Mouse (Mus musculus) left cerebral cortex, postnatal 14 days (tissue): ENCODE measurements at regions not wholly inside any gene's neighbourhood (a gene's known extent, or its start where the extent isn't known, plus 50 kb on each side); places are given as distances from the start of the nearest gene placed in this dataset.
"Not testable (repeated sequence)": the region's sequence is repeated elsewhere in the genome, so short reads cannot be mapped to it uniquely, and the experiment has no call there.

Experiments
- DNase-seq, 2 experiments: peaks; one replicate each; pipeline ENCODE4 v3.0.0; 2021 to 2022; ENCODE audit warnings: low spot score in 2 of 2, mixed read lengths in 1 of 2
- intact Hi-C: fragments of 180-260 bp; cut with DNase I; formaldehyde crosslinking; loops from one replicate; pipeline ENCODE4 v1.15.1; 2025

GRCm38 (mm10) chr15:5951661-5952060 is 347.9 kb upstream of the Dab2 start:
- intact Hi-C loops, DNase-seq: not testable (repeated sequence)

- intact Hi-C loops = no loop called here
- no peak for DNase-seq
Observed at GRCm38 (mm10) chr15:5953106-5953505, 346.5 kb upstream of the Dab2 start.

- intact Hi-C loops = no loop called here
- no peak for DNase-seq
Observed at GRCm38 (mm10) chr15:5991351-5992065, 308.1 kb upstream of the Dab2 start.

GRCm38 (mm10) chr15:5992146-5992545 is 307.4 kb upstream of the Dab2 start:
- DNase-seq, intact Hi-C loops: not testable (repeated sequence)

- intact Hi-C loops = no loop called here
- DNase-seq = peak; percentile 3 to 15
Observed at GRCm38 (mm10) chr15:6000816-6001215, 298.8 kb upstream of the Dab2 start.

GRCm38 (mm10) chr15:6001394-6001793 is 298.2 kb upstream of the Dab2 start:
- intact Hi-C loops = no loop called here
- DNase-seq = peak in 1 of 2 experiments; percentile 28

GRCm38 (mm10) chr15:6014982-6015381 is 284.6 kb upstream of the Dab2 start:
- intact Hi-C loops = no loop called here
- no peak for DNase-seq

GRCm38 (mm10) chr15:6016637-6017049 is 282.9 kb upstream of the Dab2 start:
- intact Hi-C loops = no loop called here
- DNase-seq = no peak

GRCm38 (mm10) chr15:6025543-6025942 is 274.0 kb upstream of the Dab2 start:
- intact Hi-C loops = no loop called here
- no peak for DNase-seq

GRCm38 (mm10) chr15:6029214-6029613 is 270.4 kb upstream of the Dab2 start:
- intact Hi-C loops = no loop called here
- no peak for DNase-seq

- intact Hi-C loops = no loop called here
- no peak for DNase-seq
Observed at GRCm38 (mm10) chr15:6030396-6030795, 269.2 kb upstream of the Dab2 start.

- no peak for DNase-seq
- intact Hi-C loops = no loop called here
Observed at GRCm38 (mm10) chr15:6034156-6034555, 265.4 kb upstream of the Dab2 start.

GRCm38 (mm10) chr15:6044511-6045256 is 254.9 kb upstream of the Dab2 start:
- DNase-seq = no peak
- intact Hi-C loops = no loop called here

GRCm38 (mm10) chr15:6055703-6056102 is 243.9 kb upstream of the Dab2 start:
- no peak for DNase-seq
- intact Hi-C loops = no loop called here

- intact Hi-C loops = no loop called here
- DNase-seq = no peak
Observed at GRCm38 (mm10) chr15:6056887-6057626, 242.5 kb upstream of the Dab2 start.

- no peak for DNase-seq
- intact Hi-C loops = no loop called here
Observed at GRCm38 (mm10) chr15:6059361-6059760, 240.2 kb upstream of the Dab2 start.

GRCm38 (mm10) chr15:6059790-6060189 is 239.8 kb upstream of the Dab2 start:
- intact Hi-C loops = no loop called here
- DNase-seq = no peak

- intact Hi-C loops = no loop called here
- no peak for DNase-seq
Observed at GRCm38 (mm10) chr15:6060649-6061048, 238.9 kb upstream of the Dab2 start.

- no peak for DNase-seq
- intact Hi-C loops = no loop called here
Observed at GRCm38 (mm10) chr15:6065100-6065499, 234.5 kb upstream of the Dab2 start.

GRCm38 (mm10) chr15:6067380-6067779 is 232.2 kb upstream of the Dab2 start:
- no peak for DNase-seq
- intact Hi-C loops = no loop called here
